Mouse (Mus musculus) embryonic facial prominence, embryonic 13.5 days (tissue): ENCODE measurements at regions not wholly inside any gene's neighbourhood (a gene's known extent, or its start where the extent isn't known, plus 50 kb on each side); places are given as distances from the start of the nearest gene placed in this dataset.
"Not testable (repeated sequence)": the region's sequence is repeated elsewhere in the genome, so short reads cannot be mapped to it uniquely, and the experiment has no call there.

Source experiments
- ATAC-seq: fragments of 200-750 bp; cut with Nextera tagmentation; 2 replicates; pipeline ENCODE4 v1.8.0; 2017; ENCODE audit warnings: low read depth; ENCODE audit not compliant: insufficient number of reproducible peaks, insufficient read depth, low FRiP score, low TSS enrichment
- H3K27ac ChIP-seq: fragments of 300-500 bp; sonication (generic); 2 replicates; pipeline ENCODE4 v1.5.1; 2015; ENCODE audit warnings: moderate library complexity, mild to moderate bottlenecking, inconsistent platforms
- H3K27me3 ChIP-seq: fragments of 300-500 bp; sonication (generic); 2 replicates; pipeline ENCODE4 v1.6.1; 2015; ENCODE audit warnings: mild to moderate bottlenecking, inconsistent platforms
- H3K36me3 ChIP-seq: fragments of 300-500 bp; sonication (generic); 2 replicates; pipeline ENCODE4 v1.6.1; 2015; ENCODE audit warnings: mild to moderate bottlenecking, inconsistent platforms
- H3K4me1 ChIP-seq: fragments of 300-500 bp; sonication (generic); 2 replicates; pipeline ENCODE4 v1.6.1; 2015; ENCODE audit warnings: inconsistent platforms
- H3K4me2 ChIP-seq: fragments of 300-500 bp; sonication (generic); 2 replicates; pipeline ENCODE4 v1.6.1; 2015; ENCODE audit warnings: moderate library complexity, mild to moderate bottlenecking, inconsistent platforms
- H3K4me3 ChIP-seq: fragments of 300-500 bp; sonication (generic); 2 replicates; pipeline ENCODE4 v1.5.1; 2015; ENCODE audit warnings: mild to moderate bottlenecking, inconsistent platforms
- H3K9ac ChIP-seq: fragments of 300-500 bp; sonication (generic); 2 replicates; pipeline ENCODE4 v1.6.1; 2015; ENCODE audit warnings: mild to moderate bottlenecking, inconsistent platforms
- H3K9me3 ChIP-seq: fragments of 300-500 bp; sonication (generic); 2 replicates; pipeline ENCODE4 v1.6.1; 2016; ENCODE audit warnings: inconsistent platforms
- WGBS: fragments of 180-500 bp; shearing (Covaris S2); methylation state at CpG from one replicate; pipeline ENCODE4 v1.1.7; 2015; ENCODE audit warnings: mixed read lengths; 5-methylcytosine and 5-hydroxymethylcytosine counted together

- no peaks in the 10 kb centered on the region for H3K27me3 ChIP-seq
- no peak overlapping the region for H3K4me3 ChIP-seq
- no peak overlapping the region for H3K9ac ChIP-seq
- H3K4me2 ChIP-seq = no peak overlapping the region
- ATAC-seq = 0 out of 2 replicates have a peak, but pooled peaks have one; percentile 20
- no peak overlapping the region for H3K27ac ChIP-seq
- no peaks in the 10 kb centered on the region for H3K9me3 ChIP-seq
- no peaks in the 10 kb centered on the region for H3K36me3 ChIP-seq
- no peaks in the 10 kb centered on the region for H3K4me1 ChIP-seq
Measured at GRCm38 (mm10) chr1:94582526-94582925, 530.2 kb upstream of the Pdcd1 start.

- ATAC-seq = peak; percentile 59; the same call in 1 of the 2 replicates
- Histone ChIP-seq H3K9ac (no peak overlapping the region), H3K4me2 (no peak overlapping the region), H3K4me1 (no peaks in the 10 kb centered on the region), H3K9me3 (no peaks in the 10 kb centered on the region), H3K36me3 (no peaks in the 10 kb centered on the region), H3K27ac (no peak overlapping the region), H3K4me3 (no peak overlapping the region), H3K27me3 (no peaks in the 10 kb centered on the region)
- WGBS = 39% methylated on average over 4 of the region's 4 CpGs
Measured at GRCm38 (mm10) chr1:94581650-94582405, 529.5 kb upstream of the Pdcd1 start.

DNA sequence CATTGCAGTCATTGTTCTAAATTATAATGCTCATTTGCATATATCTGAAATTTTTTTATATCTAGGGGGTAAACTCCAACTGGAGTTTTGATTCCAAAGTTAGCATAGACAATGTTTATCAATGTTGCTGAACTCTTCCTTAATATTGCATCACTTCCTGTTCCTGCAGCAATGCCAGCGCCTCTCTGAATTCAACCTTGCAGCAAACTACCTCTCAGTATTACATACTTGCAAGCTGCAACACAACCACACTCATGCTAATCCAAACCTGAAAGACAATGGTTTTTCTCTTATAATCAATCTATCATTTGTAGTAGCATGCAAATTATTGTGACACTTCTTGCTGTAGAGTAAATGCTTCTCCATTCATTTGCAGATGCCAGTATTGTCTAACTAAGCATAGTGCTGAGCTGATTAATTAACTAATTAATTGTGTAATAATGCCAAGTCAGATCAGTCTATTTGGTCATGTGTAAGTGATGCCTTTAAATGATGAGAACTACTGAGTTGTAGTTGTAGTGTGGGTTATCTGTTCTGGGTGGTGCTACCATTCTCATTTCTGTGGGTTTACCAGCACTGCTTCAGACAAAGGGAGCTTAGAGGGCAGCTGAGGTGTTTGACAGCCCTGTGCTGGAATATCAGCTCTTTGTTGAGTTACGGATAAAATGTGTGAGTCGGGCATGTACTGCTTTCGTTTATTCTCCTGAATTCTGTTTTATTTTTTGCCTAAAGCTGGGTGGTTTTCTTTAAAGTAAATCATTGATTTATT is 480.6 kb upstream of the Pdcd1 start:
- ATAC-seq = no peak
- H3K9ac ChIP-seq = no peak overlapping the region
- H3K36me3 ChIP-seq = no peaks in the 10 kb centered on the region
- 73% methylated on average over 4 of the region's 4 CpGs for WGBS
- no peaks in the 10 kb centered on the region for H3K9me3 ChIP-seq
- no peaks in the 10 kb centered on the region for H3K4me1 ChIP-seq
- H3K4me2 ChIP-seq = no peak overlapping the region
- no peaks in the 10 kb centered on the region for H3K27me3 ChIP-seq
- no peak overlapping the region for H3K4me3 ChIP-seq
- H3K27ac ChIP-seq = no peak overlapping the region

GRCm38 (mm10) chr1:94504080-94504520 is 451.7 kb upstream of the Pdcd1 start:
- H3K4me1 ChIP-seq = no peaks in the 10 kb centered on the region
- 51% methylated on average over 4 of the region's 4 CpGs for WGBS
- ATAC-seq = no peak
- no peak overlapping the region for H3K4me2 ChIP-seq
- H3K36me3 ChIP-seq = no peaks in the 10 kb centered on the region
- H3K27ac ChIP-seq = no peak overlapping the region
- no peak overlapping the region for H3K9ac ChIP-seq
- no peak overlapping the region for H3K4me3 ChIP-seq
- no peaks in the 10 kb centered on the region for H3K9me3 ChIP-seq
- no peaks in the 10 kb centered on the region for H3K27me3 ChIP-seq

DNA sequence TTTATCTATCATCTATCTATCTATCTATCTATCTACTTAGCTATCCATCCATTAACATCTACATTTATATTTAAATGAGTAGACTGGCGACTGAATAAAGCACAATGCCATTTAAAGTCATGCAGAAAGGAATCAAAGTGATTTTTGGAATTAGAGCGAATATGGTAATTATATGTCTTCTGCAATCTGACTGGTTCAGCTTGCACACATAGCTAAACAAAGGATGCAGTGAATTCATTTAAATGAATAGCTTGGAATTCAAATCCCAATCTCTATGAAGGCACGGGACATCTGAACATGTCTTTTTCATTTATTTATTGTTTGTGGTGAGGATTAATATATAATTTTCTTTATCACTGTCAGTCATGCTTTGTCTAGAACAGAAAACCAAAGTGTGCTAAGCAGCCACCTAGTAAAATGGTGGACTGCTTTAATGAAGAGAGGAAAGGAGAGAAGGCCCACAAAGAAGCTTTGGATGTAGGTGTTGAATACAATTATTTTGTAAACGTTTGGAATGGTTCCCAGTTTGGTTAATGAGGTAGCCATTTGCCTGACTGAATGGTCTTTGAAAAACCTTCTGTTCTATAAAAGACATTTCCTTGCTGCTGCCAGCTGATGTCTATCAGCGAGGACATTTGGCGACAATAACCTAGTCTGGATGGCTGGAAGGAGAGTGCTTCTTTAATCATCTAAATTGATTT is 451.2 kb upstream of the Pdcd1 start:
- no peak overlapping the region for H3K27ac ChIP-seq
- H3K4me3 ChIP-seq = no peak overlapping the region
- no peaks in the 10 kb centered on the region for H3K9me3 ChIP-seq
- H3K4me2 ChIP-seq = no peak overlapping the region
- H3K9ac ChIP-seq = no peak overlapping the region
- WGBS = 73% methylated on average over 6 of the region's 6 CpGs
- H3K4me1 ChIP-seq = no peaks in the 10 kb centered on the region
- ATAC-seq = no peak
- no peaks in the 10 kb centered on the region for H3K36me3 ChIP-seq
- no peaks in the 10 kb centered on the region for H3K27me3 ChIP-seq

GRCm38 (mm10) chr1:94502066-94502861 is 449.9 kb upstream of the Pdcd1 start:
- no peaks in the 10 kb centered on the region for H3K4me1 ChIP-seq
- no peak overlapping the region for H3K4me3 ChIP-seq
- no peak overlapping the region for H3K27ac ChIP-seq
- 35% methylated on average over 6 of the region's 6 CpGs for WGBS
- no peak overlapping the region for H3K4me2 ChIP-seq
- no peak for ATAC-seq
- no peaks in the 10 kb centered on the region for H3K9me3 ChIP-seq
- H3K9ac ChIP-seq = no peak overlapping the region
- H3K27me3 ChIP-seq = no peaks in the 10 kb centered on the region
- no peaks in the 10 kb centered on the region for H3K36me3 ChIP-seq

DNA sequence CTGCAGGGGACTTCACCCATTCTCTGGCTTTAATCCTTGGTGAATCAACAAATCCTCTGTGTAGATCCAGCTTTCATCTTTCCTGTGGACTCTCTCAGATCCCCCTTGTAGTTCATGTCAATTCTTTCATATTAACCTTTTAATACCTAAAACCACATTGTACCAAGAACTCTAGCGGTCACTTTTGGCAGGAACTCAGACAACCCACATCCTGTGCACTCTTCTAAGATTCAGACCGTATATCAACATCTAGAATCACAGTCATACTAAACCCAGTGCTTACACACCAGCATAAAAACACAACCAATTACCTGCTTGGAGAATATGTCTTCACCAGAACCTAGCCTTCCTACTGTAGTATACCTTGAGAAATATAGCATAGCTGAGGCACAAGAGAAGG is 444.6 kb upstream of the Pdcd1 start:
- no peaks in the 10 kb centered on the region for H3K9me3 ChIP-seq
- H3K9ac ChIP-seq = no peak overlapping the region
- no peaks in the 10 kb centered on the region for H3K27me3 ChIP-seq
- no peak overlapping the region for H3K4me3 ChIP-seq
- H3K4me2 ChIP-seq = no peak overlapping the region
- ATAC-seq = no peak
- no peaks in the 10 kb centered on the region for H3K4me1 ChIP-seq
- H3K27ac ChIP-seq = no peak overlapping the region
- WGBS = 89% methylated on average over 2 of the region's 2 CpGs
- no peaks in the 10 kb centered on the region for H3K36me3 ChIP-seq

GRCm38 (mm10) chr1:94496341-94496740 is 444.0 kb upstream of the Pdcd1 start:
- no peaks in the 10 kb centered on the region for H3K4me1 ChIP-seq
- no peaks in the 10 kb centered on the region for H3K36me3 ChIP-seq
- 85% methylated on average over 3 of the region's 3 CpGs for whole genome bisulfite sequencing
- no peaks in the 10 kb centered on the region for H3K27me3 ChIP-seq
- no peak overlapping the region for H3K4me3 ChIP-seq
- no peak overlapping the region for H3K4me2 ChIP-seq
- no peaks in the 10 kb centered on the region for H3K9me3 ChIP-seq
- no peak overlapping the region for H3K9ac ChIP-seq
- H3K27ac ChIP-seq = no peak overlapping the region
- no peak for ATAC-seq

DNA sequence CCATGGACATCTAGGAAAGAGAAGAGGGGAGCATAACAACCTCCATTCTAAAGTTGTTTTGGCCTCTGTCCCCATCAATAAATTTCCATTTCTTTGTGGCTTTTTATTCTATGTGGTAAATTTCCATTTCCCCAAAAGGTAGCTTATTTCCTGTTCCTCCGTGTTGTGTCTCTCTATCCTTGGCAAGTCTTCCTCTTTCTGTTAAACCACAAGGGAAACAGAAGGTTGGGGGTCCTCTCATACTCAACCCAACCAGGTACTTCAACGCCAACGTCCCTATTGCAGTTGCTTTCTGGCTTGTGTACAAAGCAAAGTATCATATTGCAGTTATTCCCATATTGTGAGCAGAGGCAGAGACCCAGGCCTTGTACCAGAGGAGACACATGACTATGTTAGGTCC is 434.7 kb upstream of the Pdcd1 start:
- Histone ChIP-seq H3K9ac (no peak overlapping the region), H3K36me3 (no peaks in the 10 kb centered on the region), H3K4me2 (no peak overlapping the region), H3K4me3 (no peak overlapping the region), H3K27me3 (no peaks in the 10 kb centered on the region), H3K4me1 (no peaks in the 10 kb centered on the region), H3K27ac (no peak overlapping the region), H3K9me3 (no peaks in the 10 kb centered on the region)
- ATAC-seq = no peak
- 68% methylated on average over 3 of the region's 3 CpGs for WGBS

GRCm38 (mm10) chr1:94469834-94470233 is 417.5 kb upstream of the Pdcd1 start:
- 97% methylated on average over 18 of the region's 18 CpGs for WGBS
- H3K27ac ChIP-seq, H3K9me3 ChIP-seq, H3K36me3 ChIP-seq, H3K9ac ChIP-seq, H3K27me3 ChIP-seq, H3K4me2 ChIP-seq, H3K4me1 ChIP-seq, H3K4me3 ChIP-seq: not testable (repeated sequence)
- ATAC-seq = peak; percentile 88

DNA sequence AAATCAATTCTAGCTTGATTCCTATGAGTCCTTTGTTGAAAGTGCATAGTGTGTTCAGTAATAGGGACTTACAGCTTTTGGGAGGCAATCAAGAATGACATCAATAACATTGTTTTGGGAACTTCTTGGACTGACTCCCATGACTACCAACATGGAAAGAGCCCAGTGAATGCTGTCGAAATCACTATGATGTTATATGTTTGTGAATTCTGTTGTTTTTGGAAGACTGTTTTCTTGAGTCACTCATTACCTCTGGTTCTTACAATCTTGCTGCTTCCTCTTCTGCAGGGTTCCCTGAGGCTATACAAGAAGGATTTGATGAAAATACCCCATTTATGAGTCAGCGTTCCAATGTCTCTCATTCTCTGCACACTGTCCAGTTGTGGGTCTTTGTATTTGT is 371.4 kb upstream of the Pdcd1 start:
- no peaks in the 10 kb centered on the region for H3K36me3 ChIP-seq
- no peaks in the 10 kb centered on the region for H3K27me3 ChIP-seq
- H3K9me3 ChIP-seq = no peaks in the 10 kb centered on the region
- H3K9ac ChIP-seq = no peak overlapping the region
- no peaks in the 10 kb centered on the region for H3K4me1 ChIP-seq
- ATAC-seq = no peak
- H3K4me2 ChIP-seq = no peak overlapping the region
- H3K27ac ChIP-seq = no peak overlapping the region
- no peak overlapping the region for H3K4me3 ChIP-seq
- 84% methylated on average over 2 of the region's 2 CpGs for WGBS
